Mouse (Mus musculus) erythroblast, embryonic 14.5 days (primary cell): ENCODE measurements around the gene Cenpc1.

Experiments
- GATA1 ChIP-seq: IDR thresholded peaks from 2 replicates; pipeline ENCODE4 v1.6.1; 2012; ENCODE audit warnings: low read length, inconsistent platforms, mixed read lengths
- TAL1 ChIP-seq: IDR thresholded peaks from 3 replicates; pipeline ENCODE4 v1.6.1; 2012; ENCODE audit warnings: low read length, inconsistent platforms, mixed read lengths

DNA sequence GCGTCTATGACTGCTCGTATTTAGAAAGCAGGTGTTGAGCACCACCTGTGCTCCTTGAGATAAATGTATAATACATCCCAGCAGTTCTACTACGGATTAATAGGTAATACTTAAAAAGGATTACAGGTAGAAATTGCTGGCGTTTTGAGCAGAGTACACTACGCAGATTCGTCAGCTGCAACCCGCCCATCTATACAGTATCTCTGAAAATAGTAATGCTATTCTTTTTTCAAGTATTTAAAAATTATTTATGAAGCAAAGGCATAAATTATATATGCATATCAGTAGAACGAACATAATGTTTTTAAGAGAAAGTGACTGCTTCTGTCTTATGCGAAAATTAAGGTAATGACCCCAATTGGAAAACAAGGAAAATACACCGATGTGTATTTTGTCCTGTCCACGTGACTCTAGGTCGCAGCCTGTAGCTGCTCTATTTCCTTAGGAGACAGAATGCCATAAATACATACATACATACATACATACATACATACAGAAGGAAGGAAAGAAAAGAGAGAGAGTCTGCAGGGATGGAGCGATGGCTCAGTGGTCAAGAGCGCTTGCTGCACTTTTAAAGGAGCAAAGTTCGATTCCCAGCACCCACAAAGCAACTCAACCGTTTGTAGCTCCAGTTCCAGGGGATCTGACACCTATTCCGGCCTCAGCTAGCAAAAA is 630 bp upstream of the Cenpc1 start:
- TF ChIP-seq TAL1 (no peak), GATA1 (no peak)
